Mouse (Mus musculus) intestine, embryonic 16.5 days (tissue): Measurements from ENCODE around the gene Lgr6. TPM values are rescaled to one million over a fixed set of nuclear protein-coding genes. Genes with fewer than 3 reads are reported as not detected.

ENCODE experiments used
- ATAC-seq: fragments of 200-750 bp; cut with Nextera tagmentation; 2 replicates; pipeline ENCODE4 v1.8.0; 2017; ENCODE audit warnings: moderate TSS enrichment, moderate library complexity
- H3K27ac ChIP-seq: fragments of 300-500 bp; sonication (generic); 2 replicates; pipeline ENCODE4 v1.5.1; 2014; ENCODE audit warnings: mild to moderate bottlenecking, low read length
- H3K27me3 ChIP-seq: fragments of 300-500 bp; sonication (generic); replicated peaks from 2 replicates; pipeline ENCODE4 v1.6.1; 2014; ENCODE audit warnings: low read length, control low read depth, mixed read lengths; ENCODE audit not compliant: control insufficient read depth, insufficient read depth
- H3K36me3 ChIP-seq: fragments of 300-500 bp; sonication (generic); 2 replicates; pipeline ENCODE4 v1.6.1; 2014; ENCODE audit warnings: low read length, control low read depth; ENCODE audit not compliant: control insufficient read depth, insufficient read depth
- H3K4me1 ChIP-seq: fragments of 300-500 bp; sonication (generic); 2 replicates; pipeline ENCODE4 v1.6.1; 2014; ENCODE audit warnings: low read length, control low read depth, mixed read lengths; ENCODE audit not compliant: control insufficient read depth, insufficient read depth
- H3K4me2 ChIP-seq: fragments of 300-500 bp; sonication (generic); 2 replicates; pipeline ENCODE4 v1.6.1; 2014; ENCODE audit warnings: low read depth, low read length, control low read depth
- H3K4me3 ChIP-seq: fragments of 300-500 bp; sonication (generic); 2 replicates; pipeline ENCODE4 v1.5.1; 2014; ENCODE audit warnings: mild to moderate bottlenecking, low read length
- H3K9ac ChIP-seq: fragments of 300-500 bp; sonication (generic); 2 replicates; pipeline ENCODE4 v1.6.1; 2014; ENCODE audit warnings: low read depth, low read length
- H3K9me3 ChIP-seq: fragments of 300-500 bp; sonication (generic); 2 replicates; pipeline ENCODE4 v1.6.1; 2016; ENCODE audit warnings: low read length, control low read depth; ENCODE audit not compliant: control insufficient read depth
- WGBS: fragments of 180-500 bp; shearing (Covaris S2); extraction: QIAGEN DNeasy Blood & Tissue Kit; methylation state at CpG from one replicate; pipeline ENCODE4 v1.1.7; 2014; 5-methylcytosine and 5-hydroxymethylcytosine counted together
- polyA plus RNA-seq: library from polyadenylated mRNA; unstranded; fragments of >200 nt; fragmentation: Nextera tagmentation; extraction: Ambion mirVana; gene quantifications from 2 replicates; pipeline ENCODE4 v1.2.1, GENCODE M21; 2015

The Lgr6 gene
- polyA plus RNA-seq: 0.43 and 0.44 TPM in 2 replicates

DNA sequence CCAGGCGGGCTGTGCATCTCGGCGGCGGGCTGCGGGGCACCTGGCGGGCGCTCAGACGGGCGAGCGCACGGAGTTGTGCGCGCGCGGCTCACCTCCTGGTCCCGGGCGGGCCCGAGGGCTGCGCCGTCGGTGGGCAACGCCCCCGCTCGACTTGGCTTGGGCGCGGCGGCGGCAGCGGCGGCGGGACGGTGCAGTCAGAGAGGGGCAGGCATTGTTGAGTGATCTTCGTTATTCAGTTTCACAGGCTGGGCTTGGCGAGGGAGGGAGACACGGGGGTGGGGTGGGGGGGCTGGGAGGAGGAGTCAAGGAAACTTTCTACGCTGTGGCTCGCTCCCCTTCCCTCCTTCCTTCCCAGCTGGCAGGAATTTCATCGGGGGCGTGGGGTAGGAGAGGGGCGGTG lies at the start of gene Lgr6:
Lgr6 (minus strand) TSS at position 153 of the 400 bp plus-strand sequence.
- H3K4me1 ChIP-seq: peaks cover 8% of the 10 kb centered on the region

GRCm38 (mm10) chr1:135154411-135154959 lies 49.4 kb upstream of the Lgr6 start:
- peak overlapping the region; percentile 23; the same call in 1 of the 2 replicates for H3K4me3 ChIP-seq
- H3K9me3 ChIP-seq: no peaks in the 10 kb centered on the region
- peak overlapping the region; percentile 82 for H3K27ac ChIP-seq
- H3K4me2 ChIP-seq: peak overlapping the region; percentile 40
- peak overlapping the region; percentile 45 for H3K9ac ChIP-seq
- peak; percentile 76 for ATAC-seq
- peaks cover 20% of the 10 kb centered on the region for H3K4me1 ChIP-seq
- 2% methylated on average over 14 of the region's 14 CpGs for WGBS
- peaks cover 10% of the 10 kb centered on the region for H3K36me3 ChIP-seq
- no peaks in the 10 kb centered on the region for H3K27me3 ChIP-seq

More for the DNA sequence above, at the start of gene Lgr6:
- ATAC-seq: peak; percentile 47
- Histone ChIP-seq H3K4me2 (peak within 1 kb of the TSS; percentile 76), H3K27ac (no peak within 1 kb of the TSS), H3K4me3 (peak within 1 kb of the TSS; percentile 49), H3K9me3 (no peaks in the 10 kb centered on the region), H3K27me3 (peaks cover 42% of the 10 kb centered on the region), H3K9ac (0 out of 2 replicates have a peak within 1 kb of the TSS, but pooled peaks have one; percentile 31), H3K36me3 (no peaks in the 10 kb centered on the region)
- WGBS: 0% methylated on average over 38 of the region's 40 CpGs

GRCm38 (mm10) chr1:135154011-135154410 lies 48.9 kb upstream of the Lgr6 start:
- Histone ChIP-seq H3K9ac (peak overlapping the region; percentile 45), H3K27ac (peak overlapping the region; percentile 82), H3K4me3 (peak overlapping the region; percentile 23; the same call in 1 of the 2 replicates), H3K9me3 (no peaks in the 10 kb centered on the region), H3K4me1 (peaks cover 22% of the 10 kb centered on the region), H3K4me2 (peak overlapping the region; percentile 40; the same call in 1 of the 2 replicates), H3K36me3 (peaks cover 10% of the 10 kb centered on the region), H3K27me3 (no peaks in the 10 kb centered on the region)
- no peak for ATAC-seq
- WGBS: 23% methylated on average over 13 of the region's 13 CpGs

GRCm38 (mm10) chr1:135148996-135149395 lies 43.9 kb upstream of the Lgr6 start:
- no peak for ATAC-seq
- 65% methylated on average over 5 of the region's 5 CpGs for WGBS
- Histone ChIP-seq H3K4me2 (0 out of 2 replicates have a peak overlapping the region, but pooled peaks have one; percentile 85), H3K9ac (peak overlapping the region; percentile 6; the same call in 1 of the 2 replicates), H3K4me3 (no peak overlapping the region), H3K27me3 (peaks cover 4% of the 10 kb centered on the region; the same call in 1 of the 2 replicates), H3K36me3 (0 out of 2 replicates have a peak, but pooled peaks cover 4% of the 10 kb centered on the region), H3K4me1 (peaks cover 30% of the 10 kb centered on the region), H3K9me3 (no peaks in the 10 kb centered on the region), H3K27ac (peak overlapping the region; percentile 7; the same call in 1 of the 2 replicates)

DNA sequence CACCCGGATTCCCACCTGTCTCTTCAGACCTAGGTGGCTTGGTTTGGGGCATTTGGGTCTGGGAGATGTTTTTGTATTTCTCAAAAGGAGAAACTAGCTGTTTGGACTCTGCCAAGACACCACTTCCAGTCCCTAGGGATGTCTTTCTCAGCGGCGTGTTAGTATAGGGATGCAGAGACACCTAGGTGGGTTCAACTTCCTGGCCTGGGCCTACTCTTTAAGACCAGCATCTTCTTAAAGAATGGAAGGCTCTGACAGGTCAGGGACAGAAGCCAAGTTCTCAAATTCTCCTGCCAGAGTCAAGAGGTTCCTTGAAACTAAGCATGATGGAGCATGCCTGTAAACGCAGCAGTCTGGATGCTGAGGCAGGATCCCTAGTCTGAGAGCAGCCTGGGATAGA lies 43.4 kb upstream of the Lgr6 start:
- H3K36me3 ChIP-seq: 0 out of 2 replicates have a peak, but pooled peaks cover 4% of the 10 kb centered on the region
- H3K27ac ChIP-seq: no peak overlapping the region
- peaks cover 4% of the 10 kb centered on the region; the same call in 1 of the 2 replicates for H3K27me3 ChIP-seq
- peak overlapping the region; percentile 66 for H3K4me3 ChIP-seq
- peak overlapping the region; percentile 85 for H3K4me2 ChIP-seq
- peak overlapping the region; percentile 80 for H3K9ac ChIP-seq
- ATAC-seq: no peak
- peaks cover 27% of the 10 kb centered on the region for H3K4me1 ChIP-seq
- 74% methylated on average over 4 of the region's 4 CpGs for WGBS
- H3K9me3 ChIP-seq: no peaks in the 10 kb centered on the region

DNA sequence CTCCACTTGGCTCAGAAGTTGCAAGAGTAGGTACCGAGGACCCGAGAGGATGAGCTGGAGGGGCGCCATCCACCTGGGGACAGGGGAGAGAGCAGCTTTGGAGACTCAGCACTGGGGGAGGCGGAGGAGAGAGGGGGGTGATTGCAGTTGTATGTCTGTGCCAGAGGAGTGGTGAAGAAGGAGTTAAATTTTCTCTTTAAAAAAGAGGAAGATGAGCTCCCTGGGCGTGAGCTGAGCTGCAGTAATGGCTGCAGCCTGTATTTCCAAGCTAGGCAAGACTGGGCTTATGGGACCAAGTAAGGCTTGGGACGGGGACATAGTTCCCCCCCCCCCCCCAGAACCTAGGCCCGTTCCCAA lies 42.6 kb upstream of the Lgr6 start:
- Histone ChIP-seq H3K4me2 (peak overlapping the region; percentile 85), H3K27me3 (peaks cover 4% of the 10 kb centered on the region; the same call in 1 of the 2 replicates), H3K4me3 (peak overlapping the region; percentile 66), H3K9ac (peak overlapping the region; percentile 80), H3K36me3 (0 out of 2 replicates have a peak, but pooled peaks cover 4% of the 10 kb centered on the region), H3K4me1 (peaks cover 27% of the 10 kb centered on the region), H3K9me3 (no peaks in the 10 kb centered on the region), H3K27ac (peak overlapping the region; percentile 88; the same call in 1 of the 2 replicates)
- ATAC-seq: peak; percentile 20
- under 1% methylated on average over 7 of the region's 7 CpGs for WGBS

DNA sequence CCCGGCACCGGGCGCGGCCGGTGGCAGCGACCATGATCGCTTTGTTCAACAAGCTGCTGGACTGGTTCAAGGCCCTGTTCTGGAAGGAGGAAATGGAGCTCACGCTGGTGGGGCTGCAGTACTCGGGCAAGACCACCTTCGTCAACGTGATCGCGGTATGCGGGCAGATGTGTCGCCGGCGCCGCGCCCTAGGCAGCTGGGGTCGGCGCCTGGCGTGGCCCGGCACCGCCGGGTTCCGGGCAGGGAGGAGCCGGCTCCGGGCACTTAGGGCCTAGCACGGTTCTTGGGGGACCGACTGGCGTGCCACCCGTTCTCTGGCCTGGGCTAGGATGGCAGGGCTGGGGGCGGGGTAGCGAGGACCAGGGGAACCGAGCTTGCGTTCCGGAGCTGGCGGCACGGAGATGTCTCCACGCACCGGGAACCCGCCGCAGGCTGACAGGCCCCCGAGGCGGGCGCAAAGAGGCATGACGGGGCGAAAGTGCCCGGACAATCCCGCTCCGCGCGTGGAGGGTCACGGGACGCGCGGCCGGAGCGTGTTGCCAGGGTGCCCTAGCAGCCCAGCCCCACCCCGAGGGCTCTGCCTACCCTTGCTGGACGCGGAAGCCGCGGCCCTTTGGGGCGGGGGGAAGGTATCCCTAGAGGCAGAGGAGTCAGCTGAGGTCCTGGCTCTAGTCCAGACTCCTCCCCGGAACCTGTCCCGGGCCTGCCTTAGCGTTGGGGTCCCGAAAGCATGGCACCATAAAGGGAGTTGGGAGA lies 42.0 kb upstream of the Lgr6 start:
- ATAC-seq: peak; percentile 82
- H3K4me1 ChIP-seq: peaks cover 27% of the 10 kb centered on the region
- H3K36me3 ChIP-seq: 0 out of 2 replicates have a peak, but pooled peaks cover 4% of the 10 kb centered on the region
- H3K27me3 ChIP-seq: peaks cover 4% of the 10 kb centered on the region; the same call in 1 of the 2 replicates
- peak overlapping the region; percentile 85 for H3K4me2 ChIP-seq
- H3K9ac ChIP-seq: peak overlapping the region; percentile 80
- WGBS: under 1% methylated on average over 69 of the region's 69 CpGs
- no peaks in the 10 kb centered on the region for H3K9me3 ChIP-seq
- peak overlapping the region; percentile 66 for H3K4me3 ChIP-seq
- H3K27ac ChIP-seq: peak overlapping the region; percentile 88

GRCm38 (mm10) chr1:135146077-135146945 lies 41.2 kb upstream of the Lgr6 start, which contains the start of gene Arl8a:
TSS of gene Arl8a (plus strand) at chr1:135146824.
- Histone ChIP-seq H3K27me3 (peaks cover 4% of the 10 kb centered on the region; the same call in 1 of the 2 replicates), H3K4me3 (peak within 1 kb of the TSS; percentile 66), H3K27ac (peak within 1 kb of the TSS; percentile 88), H3K4me1 (peaks cover 25% of the 10 kb centered on the region), H3K4me2 (peak within 1 kb of the TSS; percentile 85), H3K9me3 (no peaks in the 10 kb centered on the region), H3K9ac (peak within 1 kb of the TSS; percentile 80), H3K36me3 (no peaks in the 10 kb centered on the region)
- ATAC-seq: peak; percentile 89
- under 1% methylated on average over 62 of the region's 78 CpGs for WGBS
